Mouse (Mus musculus): ENCODE data around the gene Fam198a.

DNA sequence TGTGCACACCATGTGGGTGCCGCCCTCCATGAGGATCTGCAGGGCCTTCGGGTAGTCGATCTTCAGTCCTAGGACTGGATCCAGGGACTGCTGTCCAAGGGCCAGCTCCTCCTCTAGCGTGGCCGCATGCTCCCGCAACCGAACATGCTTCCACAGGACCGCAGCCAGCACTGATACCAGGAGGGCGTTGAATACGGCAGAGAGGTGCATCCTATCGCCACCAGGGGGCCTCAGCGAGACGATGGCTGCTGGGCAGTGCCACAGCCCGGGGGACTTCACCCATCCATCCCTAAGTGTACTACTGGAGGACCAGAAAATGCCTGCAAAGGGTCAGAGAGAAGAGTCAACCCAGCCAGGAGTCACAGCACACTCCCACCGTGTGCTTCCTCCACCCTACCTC, 32.7 kb downstream of the Fam198a start:
- TF ChIP-seq GATA1 (IDR thresholded peaks at IDR 0.05; ENCODE audit: borderline replicate concordance, low read length) (no peak), FLI1 (IDR thresholded peaks at IDR 0.05; ENCODE audit: low read length) (no peak)
